Mouse (Mus musculus) spleen, postnatal 10 days (tissue): ENCODE data around the gene Rasa3.

ENCODE experiments used
- DNase-seq, 2 experiments: peaks; one replicate each; pipeline ENCODE4 v3.0.0; 2021 to 2022; ENCODE audit warnings: low spot score in 2 of 2

Rasa3 gene

GRCm38 (mm10) chr8:13685674-13686314 is 8.4 kb upstream of the Rasa3 start:
- peak in 1 of 2 experiments; percentile 64 for DNase-seq

GRCm38 (mm10) chr8:13684131-13684530 is 6.7 kb upstream of the Rasa3 start:
- DNase-seq, result no peak

DNA sequence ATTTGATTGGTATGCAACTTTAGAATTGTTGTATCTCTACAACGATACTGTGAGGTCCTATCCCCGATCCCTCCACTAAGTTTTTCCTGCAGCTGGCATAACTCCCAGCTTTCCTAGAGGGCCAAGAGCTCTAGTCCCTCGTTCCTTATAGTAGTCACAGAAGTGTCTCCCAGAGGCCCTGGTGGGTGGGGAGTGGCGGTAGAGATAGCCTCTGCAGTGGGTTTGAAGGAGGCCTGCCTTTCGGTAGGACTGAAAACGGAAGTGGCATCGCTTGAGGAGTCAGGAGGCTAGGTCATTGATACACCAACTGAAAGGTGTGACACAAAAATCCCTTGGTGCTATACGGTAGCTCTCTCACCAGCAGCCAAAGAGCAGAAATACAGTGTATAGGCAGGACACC is 779 bp upstream of the Rasa3 start:
- DNase-seq, result peak; percentile 40 to 65

GRCm38 (mm10) chr8:13676701-13677412 is 546 bp downstream of the Rasa3 start:
- DNase-seq, result peak; percentile 53 to 76

DNA sequence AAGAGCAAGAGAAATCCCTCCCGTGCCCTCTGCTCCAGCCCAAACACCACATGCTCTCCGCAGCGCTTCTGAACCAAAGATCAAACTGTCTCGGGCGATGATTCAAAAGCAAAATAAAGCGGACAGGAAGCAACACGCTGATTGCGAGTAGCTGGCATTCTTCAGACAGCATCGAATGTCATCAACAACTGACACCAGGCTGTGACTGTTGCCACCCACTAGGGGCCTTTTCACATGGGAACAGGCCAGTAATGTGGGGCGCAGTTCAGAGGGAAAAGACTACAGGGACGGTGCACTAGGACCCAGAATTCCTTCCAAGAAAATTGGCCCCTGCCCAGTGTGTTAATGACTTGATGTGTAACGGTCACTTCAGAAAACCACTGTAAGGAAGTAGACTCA is 1.1 kb downstream of the Rasa3 start:
- peak; percentile 32 to 51 for DNase-seq

GRCm38 (mm10) chr8:13675524-13675923 is 1.9 kb downstream of the Rasa3 start:
- no peak for DNase-seq

GRCm38 (mm10) chr8:13675121-13675520 is 2.3 kb downstream of the Rasa3 start:
- DNase-seq, result no peak

DNA sequence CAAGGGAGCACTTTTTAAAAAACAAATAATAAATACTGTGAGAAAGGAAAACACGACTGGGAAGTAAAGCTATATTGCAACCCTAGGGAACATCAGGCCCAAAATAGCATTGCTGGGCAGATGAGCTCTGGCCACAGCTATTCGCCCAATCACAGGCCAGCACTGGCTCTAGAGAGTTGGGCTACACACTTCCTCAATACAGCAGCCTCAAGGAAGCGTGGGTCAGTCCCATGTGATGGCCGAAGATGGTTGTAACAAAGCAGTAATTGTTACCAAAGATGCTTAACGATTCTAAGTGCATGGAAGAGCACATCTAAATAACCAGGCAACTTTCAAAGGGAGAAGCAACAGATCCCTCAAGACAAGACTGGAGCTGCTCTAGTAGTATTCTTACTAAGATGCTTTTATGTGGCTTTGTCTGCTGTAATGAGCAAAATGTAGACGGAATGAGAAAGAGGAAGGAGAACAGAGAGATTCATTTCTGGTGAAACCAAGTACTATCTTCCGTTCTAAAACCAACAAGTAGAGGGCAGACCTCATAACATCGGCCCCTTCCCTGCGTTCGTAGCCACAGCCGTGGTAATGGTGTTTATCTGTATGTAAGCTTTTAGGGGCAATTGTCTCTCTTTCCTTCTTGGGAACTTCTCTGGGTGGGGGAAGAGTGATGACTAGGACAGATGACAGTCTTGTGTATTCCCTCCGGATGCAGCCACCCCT is 3.0 kb downstream of the Rasa3 start:
- peak in 1 of 2 experiments; percentile 35 for DNase-seq

DNA sequence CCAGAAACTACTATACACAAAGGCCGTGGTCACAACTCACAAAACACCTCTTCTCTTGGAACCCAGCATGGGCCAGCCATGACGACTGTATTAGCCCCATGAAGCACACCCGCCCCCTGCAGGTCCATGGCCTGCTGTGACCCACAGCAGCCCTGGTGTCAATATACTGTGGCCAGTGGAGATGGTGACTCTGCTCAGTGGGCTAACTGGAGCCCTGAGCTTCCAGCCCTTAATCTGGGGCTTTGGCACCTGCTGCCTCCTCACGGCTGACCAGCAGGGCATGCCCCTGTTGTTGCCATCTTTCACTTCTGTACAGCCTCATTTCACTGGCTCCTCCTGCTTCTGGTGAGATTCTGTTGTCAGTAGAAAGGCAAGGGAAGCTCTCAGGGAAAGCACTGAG is 4.2 kb downstream of the Rasa3 start:
- peak in 1 of 2 experiments; percentile 39 for DNase-seq

DNA sequence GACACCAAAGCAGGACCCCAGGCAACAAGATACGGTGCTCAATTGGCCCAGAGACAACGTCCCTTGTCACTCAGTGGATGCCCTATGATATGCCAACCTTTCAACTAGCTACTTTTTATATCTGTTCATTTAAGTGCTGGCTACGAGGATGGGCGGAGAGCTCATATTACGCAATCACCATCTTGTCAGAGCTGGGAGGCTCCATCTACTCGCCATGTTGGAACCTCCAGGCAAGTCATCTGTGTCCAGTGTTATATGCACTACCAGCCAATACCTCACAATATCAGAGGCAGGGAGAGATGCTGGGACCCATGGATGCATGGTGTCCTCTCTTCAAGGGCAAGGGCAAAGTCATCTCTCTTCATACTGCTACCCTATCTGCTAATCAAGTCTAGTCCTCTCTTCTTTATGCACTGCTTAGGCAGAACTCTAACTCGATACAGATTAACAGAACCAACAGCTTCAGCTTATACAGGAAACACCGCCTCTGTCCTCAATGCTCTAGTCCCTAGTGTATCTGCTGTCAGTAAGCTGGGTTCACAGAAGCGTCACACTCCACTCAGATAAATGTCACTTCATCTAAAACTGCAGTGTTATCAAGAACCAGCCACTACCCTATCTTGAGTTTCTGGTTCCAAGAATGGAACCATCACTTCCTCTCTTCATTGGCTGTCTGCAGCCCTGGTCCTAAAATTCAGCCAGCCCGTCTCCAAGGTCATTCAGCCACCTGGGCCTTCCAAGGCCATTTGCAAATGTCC is 6.0 kb downstream of the Rasa3 start:
- DNase-seq, result no peak

DNA sequence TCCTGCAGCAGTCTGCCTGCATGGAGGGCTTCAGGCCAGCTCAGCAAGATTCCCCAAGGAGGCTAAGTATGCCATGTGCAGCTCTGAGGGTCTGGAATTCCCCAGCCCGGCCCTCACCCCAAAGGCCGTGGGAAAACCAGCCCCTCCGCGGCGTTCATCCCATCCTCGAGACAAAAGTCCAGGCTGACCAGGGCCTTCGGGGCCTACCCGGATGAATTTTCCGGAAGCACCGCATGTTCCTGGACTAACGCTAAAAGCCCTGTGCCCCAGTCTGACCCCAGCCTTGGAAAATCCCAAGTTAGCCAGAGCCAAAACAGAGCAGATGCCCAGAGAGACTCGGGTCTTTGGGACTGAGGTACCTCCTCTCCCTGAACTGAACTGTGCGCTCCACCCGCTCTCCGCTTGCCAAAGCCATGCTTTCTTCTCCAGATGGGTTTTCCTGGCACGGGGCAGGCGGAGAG is 7.4 kb downstream of the Rasa3 start:
- DNase-seq, result peak in 1 of 2 experiments; percentile 26

DNA sequence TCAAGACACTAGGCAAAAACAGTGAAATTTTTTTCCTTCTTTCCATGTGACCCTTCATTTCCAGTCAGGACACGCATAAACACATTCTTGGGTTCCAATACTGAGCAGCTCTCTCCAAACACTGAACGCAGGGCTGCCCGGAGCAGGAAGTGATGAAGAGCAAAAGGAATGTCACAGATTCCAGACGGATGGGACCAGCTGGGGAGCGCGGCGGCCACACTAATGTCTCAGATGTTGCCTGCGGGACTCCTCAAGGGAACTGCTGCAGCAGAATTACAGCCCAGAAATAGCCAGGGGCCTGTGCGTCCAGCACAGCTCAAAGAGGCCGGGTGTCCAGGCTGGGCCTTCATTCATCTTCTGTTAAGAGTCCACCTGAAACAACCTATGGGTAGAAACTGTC is 9.0 kb downstream of the Rasa3 start:
- DNase-seq, result no peak

- no peak for DNase-seq
Observed at GRCm38 (mm10) chr8:13667917-13668316, 9.5 kb downstream of the Rasa3 start.

GRCm38 (mm10) chr8:13665944-13666343 is 11.5 kb downstream of the Rasa3 start:
- no peak for DNase-seq

- DNase-seq, result no peak
Observed at GRCm38 (mm10) chr8:13665538-13665937, 11.9 kb downstream of the Rasa3 start.

DNA sequence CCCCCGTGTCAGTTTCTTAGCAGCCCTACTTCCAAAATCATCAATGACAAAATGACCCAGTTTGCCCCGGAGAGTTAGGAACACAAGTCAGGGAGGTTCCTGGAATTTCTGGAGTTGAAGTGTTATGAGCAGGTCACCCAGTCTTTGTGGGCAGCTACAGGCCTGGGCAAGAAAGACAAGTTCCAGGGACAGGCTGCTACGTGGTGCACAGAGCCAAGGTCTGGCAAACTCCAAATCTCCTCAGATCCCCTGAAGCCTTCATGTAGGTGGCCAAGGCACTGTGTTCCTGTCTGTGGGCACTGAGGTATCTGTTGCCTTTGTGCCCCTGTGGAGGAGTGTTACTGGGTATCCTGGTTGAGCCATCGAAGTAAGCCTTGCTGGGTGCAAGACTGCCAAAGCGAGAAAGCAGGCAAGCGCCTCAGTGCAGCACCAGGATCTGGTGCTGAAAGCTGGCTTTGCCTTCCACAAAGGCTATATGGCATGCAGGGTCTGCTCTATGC is 12.6 kb downstream of the Rasa3 start:
- DNase-seq, result no peak

GRCm38 (mm10) chr8:13660323-13660722 is 17.1 kb downstream of the Rasa3 start:
- DNase-seq, result no peak

- DNase-seq, result no peak
Observed at GRCm38 (mm10) chr8:13657479-13657878, 19.9 kb downstream of the Rasa3 start.

- DNase-seq, result no peak
Observed at GRCm38 (mm10) chr8:13655033-13655351, 22.4 kb downstream of the Rasa3 start.

DNA sequence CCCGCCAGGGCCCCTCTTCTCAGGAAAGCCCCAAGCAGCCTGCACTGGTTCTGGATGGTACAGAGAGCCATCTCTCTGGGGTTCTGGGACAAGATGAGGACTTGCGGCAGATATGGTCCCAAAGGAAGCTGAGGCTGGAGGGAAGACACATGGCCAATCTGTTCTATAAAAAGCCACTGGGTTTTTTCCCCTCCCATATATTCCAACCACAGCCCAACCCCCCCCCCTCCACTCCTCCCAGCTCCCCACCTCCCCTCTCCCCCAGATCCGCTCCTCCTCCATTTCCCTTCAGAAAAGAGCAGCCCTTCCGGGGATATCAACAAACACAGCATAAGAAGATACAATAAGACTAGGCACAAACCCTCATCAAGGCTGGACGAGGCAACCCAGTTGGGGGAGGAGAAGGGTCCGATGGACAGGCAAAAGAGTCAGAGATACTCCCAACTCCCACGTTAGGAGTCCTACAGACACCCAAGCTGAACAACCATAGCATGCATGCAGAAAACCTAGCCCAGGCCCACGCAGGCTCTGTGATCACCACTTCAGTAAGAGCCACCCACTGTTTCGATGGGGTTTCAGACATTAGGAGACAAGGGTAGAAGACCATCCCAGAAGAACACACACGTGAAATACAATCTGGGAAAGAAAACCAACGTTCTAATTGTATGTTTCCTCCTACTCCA is 22.9 kb downstream of the Rasa3 start:
- no peak for DNase-seq

GRCm38 (mm10) chr8:13650541-13651191 is 26.7 kb downstream of the Rasa3 start:
- DNase-seq, result no peak
